Mouse (Mus musculus) neural tube, embryonic 12.5 days (tissue): ENCODE data around the gene Epha4. TPM values are rescaled to one million over a fixed set of nuclear protein-coding genes. Genes with fewer than 3 reads are reported as not detected.

Source experiments
- ATAC-seq: fragments of 200-750 bp; cut with Nextera tagmentation; 2 replicates; pipeline ENCODE4 v1.8.0; 2017; ENCODE audit warnings: low read depth, mild to moderate bottlenecking, moderate TSS enrichment, moderate library complexity; ENCODE audit not compliant: low FRiP score
- H3K27ac ChIP-seq: fragments of 300-500 bp; sonication (generic); 2 replicates; pipeline ENCODE4 v1.5.1; 2016
- H3K27me3 ChIP-seq: fragments of 300-500 bp; sonication (generic); replicated peaks from 2 replicates; pipeline ENCODE4 v1.6.1; 2016; ENCODE audit warnings: mild to moderate bottlenecking
- H3K36me3 ChIP-seq: fragments of 300-500 bp; sonication (generic); 2 replicates; pipeline ENCODE4 v1.6.1; 2016; ENCODE audit warnings: mild to moderate bottlenecking
- H3K4me1 ChIP-seq: fragments of 300-500 bp; sonication (generic); 2 replicates; pipeline ENCODE4 v1.6.1; 2016
- H3K4me2 ChIP-seq: fragments of 300-500 bp; sonication (generic); replicated peaks from 2 replicates; pipeline ENCODE4 v1.6.1; 2016; ENCODE audit warnings: mild to moderate bottlenecking
- H3K4me3 ChIP-seq: fragments of 300-500 bp; sonication (generic); 2 replicates; pipeline ENCODE4 v1.5.1; 2016
- H3K9ac ChIP-seq: fragments of 300-500 bp; sonication (generic); 2 replicates; pipeline ENCODE4 v1.6.1; 2016; ENCODE audit warnings: mild to moderate bottlenecking
- H3K9me3 ChIP-seq: fragments of 300-500 bp; sonication (generic); 2 replicates; pipeline ENCODE4 v1.6.1; 2016; ENCODE audit warnings: mild to moderate bottlenecking
- WGBS: fragments of 180-500 bp; shearing (Covaris S2); methylation state at CpG from one replicate; pipeline ENCODE4 v1.1.7; 2016; 5-methylcytosine and 5-hydroxymethylcytosine counted together
- polyA plus RNA-seq: library from polyadenylated mRNA; unstranded; fragments of >200 nt; fragmentation: Nextera tagmentation; extraction: Ambion mirVana; gene quantifications from 2 replicates; pipeline ENCODE4 v1.2.1, GENCODE M21; 2016

The Epha4 gene
- polyA plus RNA-seq, 1 experiment from 2014 or later = 27.9 TPM

DNA sequence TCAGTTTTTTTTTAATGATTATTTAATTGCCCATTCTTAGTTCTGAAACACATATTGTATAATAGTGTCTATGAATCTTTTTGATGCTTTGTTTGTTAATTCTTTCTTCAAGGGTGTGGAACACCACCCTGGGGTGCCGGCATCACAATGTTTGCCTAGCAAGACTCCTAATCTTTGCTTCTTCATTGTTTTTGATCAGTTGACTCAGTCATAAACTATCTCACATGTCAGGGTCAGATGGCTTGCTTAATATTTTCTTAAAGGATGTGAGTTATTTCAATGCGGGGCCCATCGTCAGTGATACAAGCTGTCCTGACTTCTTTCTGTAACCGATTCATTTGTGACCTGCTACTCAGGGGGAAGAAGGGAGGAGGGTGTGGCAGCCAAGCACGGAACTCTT lies 4.3 kb downstream of the Epha4 start:
- H3K9me3 ChIP-seq = no peaks in the 10 kb centered on the region
- H3K4me2 ChIP-seq = peak overlapping the region; percentile 92
- 28% methylated on average over 5 of the region's 5 CpGs for WGBS
- peaks cover 45% of the 10 kb centered on the region for H3K4me1 ChIP-seq
- H3K27ac ChIP-seq = no peak overlapping the region
- H3K9ac ChIP-seq = no peak overlapping the region
- no peak for ATAC-seq
- 0 out of 2 replicates have a peak overlapping the region, but pooled peaks have one; percentile 8 for H3K4me3 ChIP-seq
- H3K36me3 ChIP-seq = peaks cover 11% of the 10 kb centered on the region
- H3K27me3 ChIP-seq = no peaks in the 10 kb centered on the region

DNA sequence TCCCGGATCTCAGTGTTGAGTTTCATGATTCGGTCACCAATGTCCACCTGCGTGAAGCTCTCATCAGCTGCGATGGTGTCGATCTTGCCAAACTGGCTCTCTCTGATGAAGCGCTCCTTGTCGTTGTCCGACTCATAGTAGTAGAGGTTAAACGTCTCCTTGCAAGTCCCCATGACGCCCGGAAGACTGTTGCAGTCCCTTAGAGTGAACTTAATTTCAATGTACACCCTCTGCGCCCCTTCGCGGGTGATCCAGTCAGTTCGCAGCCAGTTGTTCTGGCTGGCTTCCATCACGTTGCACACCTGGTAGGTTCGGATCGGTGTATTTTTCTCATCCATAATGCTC lies 8.1 kb downstream of the Epha4 start:
- H3K4me1 ChIP-seq = peaks cover 69% of the 10 kb centered on the region
- H3K36me3 ChIP-seq = peaks cover 11% of the 10 kb centered on the region
- WGBS = 84% methylated on average over 18 of the region's 18 CpGs
- H3K4me3 ChIP-seq = no peak overlapping the region
- H3K27me3 ChIP-seq = no peaks in the 10 kb centered on the region
- H3K27ac ChIP-seq = no peak overlapping the region
- ATAC-seq = no peak
- no peak overlapping the region for H3K9ac ChIP-seq
- H3K4me2 ChIP-seq = peak overlapping the region; percentile 57
- no peaks in the 10 kb centered on the region for H3K9me3 ChIP-seq

DNA sequence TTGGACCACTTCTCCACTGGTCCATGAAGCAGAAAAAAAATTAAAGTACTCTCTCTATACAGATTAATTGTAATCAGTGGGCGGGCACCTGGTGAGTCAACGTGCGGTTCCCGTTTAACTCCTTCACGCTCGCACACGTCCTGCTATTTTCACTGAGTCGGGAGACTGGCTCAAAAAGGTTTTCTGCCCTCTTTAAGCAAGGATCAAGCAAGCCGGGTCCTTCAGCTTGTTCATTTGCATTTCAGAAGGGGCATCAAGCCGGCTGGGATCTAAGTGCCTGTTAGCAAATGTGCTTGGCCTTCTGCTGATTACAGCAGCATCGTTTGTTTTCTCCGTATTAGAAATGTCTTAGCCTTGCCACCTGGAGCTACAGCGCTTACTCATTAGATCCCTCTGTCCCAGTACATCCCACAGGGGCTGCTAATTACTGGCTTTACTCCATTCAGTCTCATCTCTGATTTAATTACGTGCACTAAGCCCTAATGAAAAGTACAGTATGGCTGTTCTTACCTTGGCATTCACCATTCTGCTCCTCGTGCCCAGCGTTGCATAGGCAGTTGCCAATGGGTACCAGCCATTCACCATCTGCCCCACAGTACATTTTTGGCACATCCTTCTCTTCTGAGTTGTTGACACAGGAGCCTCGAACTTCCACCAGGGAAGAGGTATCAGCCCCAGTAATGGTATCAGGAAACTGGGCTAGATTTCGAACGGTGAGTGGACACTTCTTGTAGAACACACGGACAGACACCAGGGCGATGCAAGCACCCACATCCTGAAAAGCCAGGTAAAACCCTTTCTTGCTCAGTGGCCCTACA lies 8.6 kb downstream of the Epha4 start:
- peak; percentile 18; the same call in 1 of the 2 replicates for ATAC-seq
- Histone ChIP-seq H3K4me3 (peak overlapping the region; percentile 18), H3K9me3 (no peaks in the 10 kb centered on the region), H3K4me2 (peak overlapping the region; percentile 57), H3K27ac (no peak overlapping the region), H3K4me1 (peaks cover 69% of the 10 kb centered on the region), H3K27me3 (no peaks in the 10 kb centered on the region), H3K36me3 (peaks cover 11% of the 10 kb centered on the region), H3K9ac (peak overlapping the region; percentile 17; the same call in 1 of the 2 replicates)
- 33% methylated on average over 21 of the region's 21 CpGs for WGBS

DNA sequence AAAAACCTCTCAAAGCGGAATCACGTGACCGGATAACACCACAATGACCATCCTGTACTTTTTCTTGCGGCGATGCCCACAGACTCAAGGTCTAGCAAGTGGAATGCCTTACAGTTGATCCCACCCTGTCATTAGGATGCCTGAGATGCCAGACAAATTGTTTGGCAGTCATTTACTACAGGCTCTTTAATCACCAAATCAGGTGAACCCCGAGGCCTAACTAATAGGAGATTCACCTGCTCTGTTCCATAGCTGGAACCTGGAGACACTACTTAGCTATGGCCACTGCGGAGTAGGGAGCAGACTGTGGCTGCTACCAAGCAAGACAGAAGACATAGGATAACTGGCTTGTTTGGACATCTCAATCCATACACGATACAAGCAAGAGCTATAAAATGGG lies 9.6 kb downstream of the Epha4 start:
- H3K27me3 ChIP-seq = no peaks in the 10 kb centered on the region
- no peak overlapping the region for H3K9ac ChIP-seq
- H3K27ac ChIP-seq = no peak overlapping the region
- no peak for ATAC-seq
- WGBS = 70% methylated on average over 8 of the region's 8 CpGs
- H3K36me3 ChIP-seq = peaks cover 11% of the 10 kb centered on the region
- no peak overlapping the region for H3K4me3 ChIP-seq
- H3K9me3 ChIP-seq = no peaks in the 10 kb centered on the region
- H3K4me2 ChIP-seq = peak overlapping the region; percentile 57
- peaks cover 68% of the 10 kb centered on the region for H3K4me1 ChIP-seq

DNA sequence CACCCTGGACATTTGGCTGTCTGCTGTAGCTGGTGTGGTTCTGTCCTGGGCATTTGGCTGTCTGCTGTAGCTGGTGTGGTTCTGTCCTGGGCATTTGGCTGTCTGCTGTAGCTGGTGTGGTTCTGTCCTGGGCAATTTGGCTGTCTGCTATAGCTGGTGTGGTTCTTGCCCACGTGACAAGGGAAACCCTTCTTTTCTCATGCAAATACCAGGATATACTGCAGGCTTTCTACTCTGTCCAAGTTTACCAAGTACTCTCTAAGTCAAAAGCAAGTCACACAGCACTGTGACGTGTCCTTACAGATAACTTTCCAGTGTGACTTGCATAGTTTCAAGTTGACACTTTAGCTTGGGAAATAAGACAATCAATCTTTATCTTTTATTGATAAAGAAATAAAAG lies 10.1 kb downstream of the Epha4 start:
- Histone ChIP-seq H3K27ac (no peak overlapping the region), H3K4me1 (peaks cover 69% of the 10 kb centered on the region), H3K9ac (no peak overlapping the region), H3K4me3 (no peak overlapping the region), H3K27me3 (no peaks in the 10 kb centered on the region), H3K4me2 (peak overlapping the region; percentile 57), H3K9me3 (no peaks in the 10 kb centered on the region), H3K36me3 (peaks cover 15% of the 10 kb centered on the region)
- 22% methylated on average over 2 of the region's 2 CpGs for WGBS
- no peak for ATAC-seq

DNA sequence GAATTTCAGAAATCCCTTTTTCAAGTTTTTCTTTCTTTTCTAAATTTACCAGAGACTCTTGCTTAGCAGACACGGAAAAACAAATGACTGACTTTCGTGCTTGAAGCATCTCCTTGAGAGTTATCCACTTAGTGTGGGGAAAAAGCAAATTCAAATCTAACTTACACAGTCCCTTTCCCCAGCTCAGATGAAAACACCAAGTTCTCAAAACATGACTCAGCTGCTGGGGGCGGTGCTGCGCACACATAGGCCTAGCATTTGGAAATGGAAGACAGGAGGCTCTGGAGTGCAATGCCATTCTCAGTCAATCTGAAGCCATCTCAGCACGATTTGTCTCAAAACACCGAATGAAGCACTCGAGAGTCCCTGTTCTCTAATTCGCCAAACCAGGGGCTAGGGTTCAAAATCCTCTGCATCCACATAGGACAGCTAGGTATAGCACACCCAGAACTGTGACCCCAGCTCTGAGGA lies 11.1 kb downstream of the Epha4 start:
- Histone ChIP-seq H3K9me3 (no peaks in the 10 kb centered on the region), H3K9ac (no peak overlapping the region), H3K27ac (no peak overlapping the region), H3K27me3 (no peaks in the 10 kb centered on the region), H3K4me3 (no peak overlapping the region), H3K4me2 (peak overlapping the region; percentile 57), H3K36me3 (peaks cover 15% of the 10 kb centered on the region), H3K4me1 (peaks cover 72% of the 10 kb centered on the region)
- 65% methylated on average over 8 of the region's 8 CpGs for WGBS
- ATAC-seq = no peak

DNA sequence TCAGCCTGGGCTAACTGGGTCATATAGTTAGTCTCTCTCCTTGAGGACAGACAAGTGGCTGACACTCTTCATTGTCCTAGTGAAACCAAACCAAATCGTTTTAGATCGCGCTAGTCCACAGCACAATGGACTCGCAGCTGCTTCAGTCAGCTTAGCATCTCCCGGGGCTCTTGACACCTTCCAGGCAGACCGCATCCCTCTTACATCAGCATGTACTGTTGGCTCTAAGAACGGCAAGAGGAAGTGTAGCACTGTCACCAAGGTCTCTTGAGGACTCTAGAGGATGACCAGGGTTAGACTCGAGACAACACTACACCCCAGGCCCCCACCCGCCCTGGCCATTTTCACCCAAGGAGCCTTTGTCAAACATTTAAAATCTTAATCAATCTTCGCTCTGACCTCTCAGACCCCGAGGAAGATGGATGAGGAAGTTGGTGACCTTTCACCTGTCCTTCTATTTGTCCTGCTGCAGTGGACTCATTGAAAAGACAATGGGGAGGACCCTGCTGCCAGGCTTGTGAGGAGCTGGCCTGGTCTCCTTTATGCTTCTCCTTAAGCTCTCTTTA lies 12.3 kb downstream of the Epha4 start:
- Histone ChIP-seq H3K4me3 (no peak overlapping the region), H3K9ac (no peak overlapping the region)

DNA sequence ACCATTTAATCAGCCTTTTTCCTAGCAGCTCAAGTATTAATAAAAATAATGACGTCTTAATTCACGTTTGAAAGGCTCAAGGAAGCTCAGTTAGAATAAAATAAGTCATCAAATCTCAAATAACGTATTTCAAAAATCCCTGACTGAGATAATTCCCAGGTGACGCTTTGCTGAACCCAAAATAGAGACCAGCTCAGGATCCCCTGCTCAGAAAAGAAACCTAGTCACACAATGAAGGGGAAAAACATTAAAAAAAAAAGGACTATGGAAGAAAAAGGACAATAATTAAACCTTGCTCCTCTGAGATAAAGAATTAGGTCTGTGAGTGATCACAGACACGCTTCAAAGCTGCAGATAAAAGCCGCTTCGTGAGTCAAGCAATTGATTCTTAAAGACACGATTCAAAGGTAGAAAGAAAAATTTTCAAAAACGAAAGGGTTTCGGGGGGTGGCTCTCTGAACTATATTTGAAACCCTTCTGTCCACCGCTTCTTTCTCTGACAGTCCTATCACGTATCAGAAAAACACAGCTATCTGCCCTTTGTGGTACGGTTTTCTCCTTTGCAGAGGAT lies 13.4 kb downstream of the Epha4 start:
- Histone ChIP-seq H3K4me3 (no peak overlapping the region), H3K4me1 (peaks cover 77% of the 10 kb centered on the region), H3K9ac (no peak overlapping the region), H3K36me3 (peaks cover 9% of the 10 kb centered on the region), H3K27ac (no peak overlapping the region), H3K9me3 (no peaks in the 10 kb centered on the region), H3K27me3 (no peaks in the 10 kb centered on the region), H3K4me2 (peak overlapping the region; percentile 30; the same call in 1 of the 2 replicates)
- ATAC-seq = no peak
- 52% methylated on average over 13 of the region's 13 CpGs for WGBS

More for the DNA sequence above, 12.3 kb downstream of the Epha4 start:
- ATAC-seq = peak; percentile 49
- H3K27ac ChIP-seq = peak overlapping the region; percentile 26; the same call in 1 of the 2 replicates
- H3K9me3 ChIP-seq = no peaks in the 10 kb centered on the region
- 6% methylated on average over 11 of the region's 11 CpGs for WGBS
- peak overlapping the region; percentile 57 for H3K4me2 ChIP-seq
- H3K36me3 ChIP-seq = peaks cover 15% of the 10 kb centered on the region
- no peaks in the 10 kb centered on the region for H3K27me3 ChIP-seq
- H3K4me1 ChIP-seq = peaks cover 74% of the 10 kb centered on the region

DNA sequence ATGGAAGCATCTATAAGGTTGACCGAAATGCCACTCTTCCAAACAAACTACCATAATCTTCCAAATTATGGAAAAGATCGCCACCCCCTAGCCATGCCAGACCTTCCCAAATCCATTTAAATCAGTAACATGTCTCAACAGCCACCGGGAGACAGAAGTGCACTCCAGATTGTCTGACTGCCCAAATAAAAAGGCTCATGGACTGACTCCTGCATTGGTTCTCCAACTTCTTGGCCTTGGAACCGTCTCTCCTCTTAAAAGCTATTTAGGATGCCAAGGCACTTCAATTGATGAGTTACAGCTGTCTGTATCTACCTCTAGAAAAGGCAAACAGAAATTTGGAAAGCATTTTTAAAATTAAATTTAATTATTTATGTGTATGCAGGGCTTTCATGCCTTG lies 17.4 kb downstream of the Epha4 start:
- no peak for ATAC-seq
- WGBS = 30% methylated on average over 4 of the region's 4 CpGs
- peaks cover 68% of the 10 kb centered on the region for H3K4me1 ChIP-seq
- no peaks in the 10 kb centered on the region for H3K27me3 ChIP-seq
- no peak overlapping the region for H3K9ac ChIP-seq
- H3K27ac ChIP-seq = no peak overlapping the region
- H3K9me3 ChIP-seq = no peaks in the 10 kb centered on the region
- H3K36me3 ChIP-seq = peaks cover 4% of the 10 kb centered on the region; the same call in 1 of the 2 replicates
- H3K4me3 ChIP-seq = no peak overlapping the region
- H3K4me2 ChIP-seq = peak overlapping the region; percentile 39

DNA sequence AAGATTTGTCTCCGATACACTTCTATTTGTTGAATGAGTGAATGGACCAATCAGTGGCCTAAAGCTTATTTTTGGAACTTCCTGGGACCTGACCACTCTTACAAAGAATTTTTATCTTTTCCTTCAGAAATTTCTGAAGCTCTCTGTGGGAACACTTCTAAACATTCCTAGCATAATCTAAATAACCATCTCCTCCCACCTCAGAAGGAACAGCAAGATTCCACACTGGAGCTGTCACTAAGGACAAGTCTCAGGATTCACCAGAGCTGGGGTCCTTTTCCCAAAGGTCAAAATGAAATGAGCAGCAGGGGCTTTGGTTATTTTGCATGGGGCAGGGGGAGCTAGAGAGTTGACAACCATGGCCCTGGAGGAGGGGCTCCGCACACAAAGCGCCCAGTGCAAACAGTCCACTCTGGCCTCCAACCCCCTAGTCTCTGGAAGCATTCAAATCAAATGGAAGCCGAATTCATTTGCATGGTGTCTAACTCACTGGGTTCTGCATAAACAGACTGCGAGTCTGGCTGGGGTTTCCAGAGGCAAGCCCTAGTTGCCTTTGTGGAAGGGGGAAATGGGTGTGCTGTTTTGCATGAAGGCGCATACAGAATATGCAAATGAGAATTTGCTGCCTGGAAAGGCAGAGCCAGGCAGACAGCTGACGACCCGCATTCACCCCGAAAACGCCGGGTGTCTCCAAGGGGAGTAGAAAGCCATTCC lies 18.3 kb downstream of the Epha4 start:
- WGBS = 11% methylated on average over 11 of the region's 11 CpGs
- H3K4me3 ChIP-seq = no peak overlapping the region
- H3K4me1 ChIP-seq = peaks cover 67% of the 10 kb centered on the region
- no peaks in the 10 kb centered on the region for H3K9me3 ChIP-seq
- H3K27me3 ChIP-seq = no peaks in the 10 kb centered on the region
- H3K9ac ChIP-seq = no peak overlapping the region
- peak; percentile 92 for ATAC-seq
- peak overlapping the region; percentile 39 for H3K4me2 ChIP-seq
- peaks cover 4% of the 10 kb centered on the region; the same call in 1 of the 2 replicates for H3K36me3 ChIP-seq
- peak overlapping the region; percentile 51; the same call in 1 of the 2 replicates for H3K27ac ChIP-seq

DNA sequence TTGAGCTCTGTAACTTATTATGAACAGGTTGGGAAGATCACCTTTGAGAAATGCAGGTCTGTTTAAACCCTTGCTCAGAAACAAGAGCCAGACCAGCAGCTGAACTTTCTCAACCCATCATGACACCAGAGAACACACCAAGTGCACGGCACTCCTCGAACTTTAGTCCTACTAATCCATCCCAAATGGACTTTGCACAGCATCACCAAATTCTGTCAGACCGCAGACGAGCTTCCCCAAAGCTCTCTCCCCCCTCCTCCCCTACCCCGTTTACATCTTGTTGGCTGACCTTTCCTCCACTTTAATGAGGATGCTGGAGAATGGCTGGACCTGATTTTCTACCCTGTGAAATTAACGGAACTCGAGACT lies 19.1 kb downstream of the Epha4 start:
- H3K4me1 ChIP-seq = peaks cover 60% of the 10 kb centered on the region
- no peak overlapping the region for H3K9ac ChIP-seq
- peak overlapping the region; percentile 39 for H3K4me2 ChIP-seq
- no peaks in the 10 kb centered on the region for H3K27me3 ChIP-seq
- H3K4me3 ChIP-seq = no peak overlapping the region
- H3K36me3 ChIP-seq = peaks cover 4% of the 10 kb centered on the region; the same call in 1 of the 2 replicates
- no peak overlapping the region for H3K27ac ChIP-seq
- no peaks in the 10 kb centered on the region for H3K9me3 ChIP-seq
- ATAC-seq = no peak
- WGBS = 15% methylated on average over 7 of the region's 7 CpGs
